Mouse (Mus musculus): Measurements from ENCODE around the gene Gusb. TPM values are rescaled to one million over a fixed set of nuclear protein-coding genes. Genes with fewer than 3 reads are reported as not detected.

Gene Gusb
- polyA plus RNA-seq, 1 experiment from 2014 or later = 34.1 TPM

- 8% methylated on average over 5 of the region's 5 CpGs for WGBS (ENCODE audit: insufficient replicate concordance)
These were observed 1.4 kb downstream of the Gusb start for GRCm38 (mm10) chr5:130001356-130001987.

GRCm38 (mm10) chr5:130000735-130001134 is 2.1 kb downstream of the Gusb start:
- Histone ChIP-seq H3K27ac (replicated peaks) (0 out of 2 replicates have a peak overlapping the region, but pooled peaks have one; percentile 70), H3K4me3 (replicated peaks) (no peak overlapping the region), H3K9me3 (replicated peaks) (no peaks in the 10 kb centered on the region), H3K4me1 (replicated peaks) (peaks cover 43% of the 10 kb centered on the region), H3K4me2 (peak overlapping the region; percentile 88), H3K27me3 (no peaks in the 10 kb centered on the region), H3K9ac (no peak overlapping the region), H3K36me3 (replicated peaks) (peaks cover 18% of the 10 kb centered on the region)
- WGBS (ENCODE audit: insufficient replicate concordance) = 75% methylated on average over 12 of the region's 12 CpGs
- ATAC-seq (ENCODE audit: insufficient read depth) = no peak

More at GRCm38 (mm10) chr5:130001356-130001987, 1.4 kb downstream of the Gusb start:
- Histone ChIP-seq H3K4me2 (peak overlapping the region; percentile 88), H3K9me3 (replicated peaks) (no peaks in the 10 kb centered on the region), H3K9ac (peak overlapping the region; percentile 74; the same call in 1 of the 2 replicates), H3K4me3 (replicated peaks) (peak overlapping the region; percentile 68), H3K36me3 (replicated peaks) (peaks cover 15% of the 10 kb centered on the region), H3K27ac (replicated peaks) (peak overlapping the region; percentile 70; the same call in 1 of the 2 replicates), H3K4me1 (replicated peaks) (peaks cover 43% of the 10 kb centered on the region), H3K27me3 (no peaks in the 10 kb centered on the region)
- no peak for ATAC-seq (ENCODE audit: insufficient read depth)

GRCm38 (mm10) chr5:129999097-129999496 is 3.8 kb downstream of the Gusb start:
- Histone ChIP-seq H3K27ac (replicated peaks) (no peak overlapping the region), H3K27me3 (no peaks in the 10 kb centered on the region), H3K9ac (no peak overlapping the region), H3K9me3 (replicated peaks) (no peaks in the 10 kb centered on the region), H3K4me2 (no peak overlapping the region), H3K4me3 (replicated peaks) (no peak overlapping the region), H3K4me1 (replicated peaks) (peaks cover 43% of the 10 kb centered on the region), H3K36me3 (replicated peaks) (peaks cover 18% of the 10 kb centered on the region)
- no peak for ATAC-seq (ENCODE audit: insufficient read depth)
- WGBS (ENCODE audit: insufficient replicate concordance) = 43% methylated on average over 4 of the region's 4 CpGs

GRCm38 (mm10) chr5:129997700-129998099 is 5.1 kb downstream of the Gusb start:
- WGBS (ENCODE audit: insufficient replicate concordance) = 71% methylated on average over 19 of the region's 19 CpGs
- Histone ChIP-seq H3K27ac (replicated peaks) (peak overlapping the region; percentile 25; the same call in 1 of the 2 replicates), H3K27me3 (no peaks in the 10 kb centered on the region), H3K4me2 (no peak overlapping the region), H3K4me3 (replicated peaks) (no peak overlapping the region), H3K9ac (no peak overlapping the region), H3K9me3 (replicated peaks) (no peaks in the 10 kb centered on the region), H3K36me3 (replicated peaks) (peaks cover 31% of the 10 kb centered on the region), H3K4me1 (replicated peaks) (peaks cover 48% of the 10 kb centered on the region)
- ATAC-seq (ENCODE audit: insufficient read depth) = no peak

GRCm38 (mm10) chr5:129994989-129995388 is 7.9 kb downstream of the Gusb start:
- H3K36me3 ChIP-seq (replicated peaks) = peaks cover 39% of the 10 kb centered on the region
- H3K4me2 ChIP-seq = no peak overlapping the region

GRCm38 (mm10) chr5:129993374-129993773 is 9.5 kb downstream of the Gusb start:
- Histone ChIP-seq H3K4me1 (replicated peaks) (peaks cover 54% of the 10 kb centered on the region), H3K4me2 (0 out of 2 replicates have a peak overlapping the region, but pooled peaks have one; percentile 23), H3K36me3 (replicated peaks) (peaks cover 51% of the 10 kb centered on the region), H3K27ac (replicated peaks) (peak overlapping the region; percentile 75), H3K27me3 (no peaks in the 10 kb centered on the region), H3K9ac (peak overlapping the region; percentile 26; the same call in 1 of the 2 replicates), H3K4me3 (replicated peaks) (peak overlapping the region; percentile 26; the same call in 1 of the 2 replicates), H3K9me3 (replicated peaks) (no peaks in the 10 kb centered on the region)
- peak; percentile 51 for ATAC-seq (ENCODE audit: insufficient read depth)
- WGBS (ENCODE audit: insufficient replicate concordance) = 62% methylated on average over 14 of the region's 14 CpGs

More at GRCm38 (mm10) chr5:129994989-129995388, 7.9 kb downstream of the Gusb start:
- ATAC-seq (ENCODE audit: insufficient read depth) = no peak
- Histone ChIP-seq H3K4me1 (replicated peaks) (peaks cover 50% of the 10 kb centered on the region), H3K9me3 (replicated peaks) (no peaks in the 10 kb centered on the region), H3K27me3 (no peaks in the 10 kb centered on the region), H3K4me3 (replicated peaks) (no peak overlapping the region), H3K27ac (replicated peaks) (no peak overlapping the region), H3K9ac (no peak overlapping the region)
- WGBS (ENCODE audit: insufficient replicate concordance) = 87% methylated on average over 7 of the region's 7 CpGs

- Histone ChIP-seq H3K27me3 (no peaks in the 10 kb centered on the region), H3K9me3 (replicated peaks) (no peaks in the 10 kb centered on the region), H3K9ac (no peak overlapping the region), H3K4me3 (replicated peaks) (no peak overlapping the region), H3K27ac (replicated peaks) (peak overlapping the region; percentile 75), H3K36me3 (replicated peaks) (peaks cover 53% of the 10 kb centered on the region), H3K4me2 (peak overlapping the region; percentile 11; the same call in 1 of the 2 replicates), H3K4me1 (replicated peaks) (peaks cover 47% of the 10 kb centered on the region)
- peak; percentile 90 for ATAC-seq (ENCODE audit: insufficient read depth)
- WGBS (ENCODE audit: insufficient replicate concordance) = 24% methylated on average over 5 of the region's 5 CpGs
These were observed 11.0 kb downstream of the Gusb start for GRCm38 (mm10) chr5:129991898-129992297.

- Histone ChIP-seq H3K9me3 (replicated peaks) (no peaks in the 10 kb centered on the region), H3K27ac (replicated peaks) (peak overlapping the region; percentile 45), H3K4me3 (replicated peaks) (no peak overlapping the region), H3K36me3 (replicated peaks) (peaks cover 62% of the 10 kb centered on the region), H3K4me1 (replicated peaks) (peaks cover 47% of the 10 kb centered on the region), H3K4me2 (no peak overlapping the region), H3K9ac (no peak overlapping the region), H3K27me3 (no peaks in the 10 kb centered on the region)
- ATAC-seq (ENCODE audit: insufficient read depth) = no peak
- WGBS (ENCODE audit: insufficient replicate concordance) = 78% methylated on average over 13 of the region's 13 CpGs
These were observed 13.5 kb downstream of the Gusb start for GRCm38 (mm10) chr5:129989376-129989775.

GRCm38 (mm10) chr5:129980216-129980615 is 22.6 kb downstream of the Gusb start:
- Histone ChIP-seq H3K4me2 (peak overlapping the region; percentile 53), H3K27ac (replicated peaks) (peak overlapping the region; percentile 91), H3K9ac (peak overlapping the region; percentile 37), H3K4me3 (replicated peaks) (peak overlapping the region; percentile 20), H3K36me3 (replicated peaks) (peaks cover 45% of the 10 kb centered on the region), H3K9me3 (replicated peaks) (no peaks in the 10 kb centered on the region), H3K4me1 (replicated peaks) (peaks cover 63% of the 10 kb centered on the region), H3K27me3 (no peaks in the 10 kb centered on the region)
- 36% methylated on average over 3 of the region's 3 CpGs for WGBS (ENCODE audit: insufficient replicate concordance)
- peak; percentile 37 for ATAC-seq (ENCODE audit: insufficient read depth)

GRCm38 (mm10) chr5:129978608-129979007 is 24.2 kb downstream of the Gusb start:
- WGBS (ENCODE audit: insufficient replicate concordance) = 54% methylated on average over 5 of the region's 5 CpGs
- peaks cover 78% of the 10 kb centered on the region for H3K4me1 ChIP-seq (replicated peaks)
- peak; percentile 37; the same call in 1 of the 2 replicates for ATAC-seq (ENCODE audit: insufficient read depth)

GRCm38 (mm10) chr5:129977768-129978167 is 25.1 kb downstream of the Gusb start:
- Histone ChIP-seq H3K9ac (peak overlapping the region; percentile 32; the same call in 1 of the 2 replicates), H3K4me2 (peak overlapping the region; percentile 48), H3K27me3 (no peaks in the 10 kb centered on the region), H3K36me3 (replicated peaks) (peaks cover 29% of the 10 kb centered on the region), H3K4me1 (replicated peaks) (peaks cover 85% of the 10 kb centered on the region), H3K27ac (replicated peaks) (peak overlapping the region; percentile 91), H3K4me3 (replicated peaks) (peak overlapping the region; percentile 13; the same call in 1 of the 2 replicates), H3K9me3 (replicated peaks) (no peaks in the 10 kb centered on the region)
- ATAC-seq (ENCODE audit: insufficient read depth) = peak; percentile 48
- 47% methylated on average over 4 of the region's 4 CpGs for WGBS (ENCODE audit: insufficient replicate concordance)

More at GRCm38 (mm10) chr5:129978608-129979007, 24.2 kb downstream of the Gusb start:
- Histone ChIP-seq H3K4me2 (peak overlapping the region; percentile 21; the same call in 1 of the 2 replicates), H3K9ac (no peak overlapping the region), H3K27me3 (no peaks in the 10 kb centered on the region), H3K36me3 (replicated peaks) (peaks cover 32% of the 10 kb centered on the region), H3K9me3 (replicated peaks) (no peaks in the 10 kb centered on the region), H3K4me3 (replicated peaks) (no peak overlapping the region), H3K27ac (replicated peaks) (peak overlapping the region; percentile 91)
